Mouse (Mus musculus) olfactory bulb, adult 2 months (tissue): ENCODE results near the gene Trio. TPM values are rescaled to one million over a fixed set of nuclear protein-coding genes. Genes with fewer than 3 reads are reported as not detected.

Experiments
- H3K27ac ChIP-seq: fragments of 200-500 bp; 2 replicates; pipeline ENCODE4 v1.5.1; 2012; ENCODE audit warnings: low read depth, low read length; ENCODE audit not compliant: insufficient read depth
- H3K4me1 ChIP-seq: fragments of 200-500 bp; 2 replicates; pipeline ENCODE4 v1.6.1; 2012; ENCODE audit warnings: low read length; ENCODE audit not compliant: control insufficient read depth, insufficient read depth
- H3K4me3 ChIP-seq: fragments of 200-500 bp; 2 replicates; pipeline ENCODE4 v1.5.1; 2012; ENCODE audit warnings: mild to moderate bottlenecking, low read depth, low read length, moderate library complexity; ENCODE audit not compliant: insufficient read depth
- CTCF ChIP-seq: fragments of 200-500 bp; IDR thresholded peaks from 2 replicates; pipeline ENCODE4 v1.5.1; 2012; ENCODE audit warnings: low read depth, mild to moderate bottlenecking, low read length, moderate library complexity; ENCODE audit not compliant: insufficient read depth
- POLR2A ChIP-seq: fragments of 200-500 bp; IDR thresholded peaks from 2 replicates; pipeline ENCODE4 v1.6.1; 2012; ENCODE audit warnings: mild to moderate bottlenecking, low read depth, low read length, moderate library complexity; ENCODE audit not compliant: insufficient read depth
- WGBS: fragments of 180-500 bp; shearing (Covaris S2); methylation state at CpG from one replicate; pipeline ENCODE4 v1.1.7; 2018; 5-methylcytosine and 5-hydroxymethylcytosine counted together
- polyA plus RNA-seq: library from polyadenylated mRNA; stranded (reverse); fragments of >200 nt; gene quantifications from 2 replicates; pipeline ENCODE4 v1.2.4, GENCODE M21; 2012; ENCODE audit warnings: low replicate concordance; ENCODE audit not compliant: missing spikeins, insufficient read depth, insufficient read length

Gene Trio
- polyA plus RNA-seq, 1 experiment: 76.4 TPM

DNA sequence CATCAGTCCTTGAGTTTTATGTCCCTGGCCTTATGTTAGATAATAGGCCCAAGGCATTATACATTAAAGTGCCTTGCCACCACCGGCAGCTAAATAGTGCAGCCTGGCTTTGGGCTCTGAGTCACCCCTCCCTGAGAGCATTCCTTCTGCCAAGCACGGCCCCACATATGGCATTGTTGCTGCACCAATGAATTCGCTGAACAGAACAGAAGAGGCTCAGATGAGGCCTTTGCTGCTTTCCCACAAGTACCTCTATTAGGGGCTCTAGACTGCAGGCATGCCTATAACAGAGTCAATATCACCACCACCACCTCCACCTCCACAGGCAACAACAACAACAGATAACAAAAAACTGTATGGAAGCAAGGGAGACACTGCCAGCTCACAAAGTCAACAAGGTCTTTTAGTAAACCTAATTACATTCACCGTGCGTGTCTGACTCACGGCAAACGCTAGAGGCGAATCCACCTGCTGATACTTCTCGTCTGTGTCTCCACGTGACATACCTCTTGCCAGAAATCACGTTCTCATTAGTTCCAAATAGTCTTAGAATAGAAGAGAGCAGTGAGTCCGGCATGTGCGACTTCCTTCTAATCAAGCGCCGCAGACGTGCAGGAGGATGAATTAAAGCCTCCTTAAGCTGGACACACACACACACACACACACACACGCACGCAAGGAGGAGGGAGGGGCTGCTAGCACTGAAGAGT, 82.0 kb downstream of the Trio start:
- TF ChIP-seq CTCF (no peak), POLR2A (no peak)
- H3K27ac ChIP-seq: no peak overlapping the region
- H3K4me1 ChIP-seq: peaks cover 42% of the 10 kb centered on the region
- WGBS: 37% methylated on average over 18 of the region's 18 CpGs
- no peak overlapping the region for H3K4me3 ChIP-seq

DNA sequence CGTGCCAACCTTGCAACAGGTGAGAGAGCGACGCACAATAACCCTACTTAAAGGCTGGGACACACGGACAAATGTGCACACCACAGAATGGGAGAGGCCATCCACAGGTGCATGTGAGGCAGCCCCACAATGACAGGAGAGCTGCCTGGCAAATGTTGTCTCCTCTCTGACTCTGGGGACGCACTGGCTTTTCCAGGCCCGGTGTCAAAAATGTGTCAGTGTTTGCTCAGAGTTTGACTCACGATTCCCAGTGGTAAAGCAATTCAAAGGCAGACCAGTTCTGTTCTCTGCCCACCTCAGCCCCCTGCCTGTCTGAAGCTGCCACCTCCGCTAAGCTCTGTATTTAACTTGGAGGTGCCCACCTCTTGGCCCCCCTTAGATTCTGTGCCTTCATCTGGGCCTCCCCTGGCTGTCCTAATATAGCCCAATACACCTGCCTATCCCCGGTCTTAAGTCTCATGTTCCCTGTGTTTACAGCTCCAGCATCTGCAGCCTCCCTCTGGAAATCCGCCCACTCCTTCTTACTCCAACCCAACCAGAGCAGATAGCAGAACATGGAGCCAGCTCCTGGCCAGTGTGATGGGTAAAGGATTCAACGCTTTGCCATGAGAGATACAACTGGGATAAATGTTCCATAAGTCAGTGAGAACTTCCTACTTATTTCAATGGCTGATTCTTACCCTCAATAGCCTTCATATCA, 83.3 kb downstream of the Trio start:
- H3K4me1 ChIP-seq: peaks cover 53% of the 10 kb centered on the region
- no peak for TF ChIP-seq CTCF
- TF ChIP-seq POLR2A: no peak
- no peak overlapping the region for H3K27ac ChIP-seq
- H3K4me3 ChIP-seq: no peak overlapping the region
- WGBS: 76% methylated on average over 11 of the region's 11 CpGs

- Histone ChIP-seq H3K4me1 (peaks cover 56% of the 10 kb centered on the region), H3K4me3 (no peak overlapping the region), H3K27ac (no peak overlapping the region)
- WGBS: 78% methylated on average over 8 of the region's 8 CpGs
- TF ChIP-seq CTCF: no peak
- no peak for TF ChIP-seq POLR2A
Observed at GRCm38 (mm10) chr15:27941441-27941840, 84.2 kb downstream of the Trio start.

DNA sequence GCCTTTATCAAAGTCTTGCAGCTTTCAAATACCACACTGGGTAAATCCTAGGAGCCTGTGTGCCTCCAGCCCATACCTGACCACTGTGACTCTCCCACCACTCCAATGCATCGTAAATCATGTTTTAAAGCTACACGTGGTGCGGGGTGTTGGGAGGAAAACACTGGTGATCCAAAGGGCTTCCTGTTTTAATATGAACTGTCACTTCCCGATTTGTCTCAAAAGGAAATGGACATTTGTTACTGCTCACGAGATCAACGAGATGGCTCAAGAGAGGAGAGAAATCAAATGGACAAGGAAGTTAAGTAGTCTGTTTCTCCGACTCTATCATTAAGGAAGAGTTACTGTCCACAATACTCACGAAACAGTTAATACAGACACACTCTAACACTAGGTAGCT, 84.6 kb downstream of the Trio start:
- peaks cover 54% of the 10 kb centered on the region for H3K4me1 ChIP-seq
- 90% methylated on average over 8 of the region's 8 CpGs for WGBS
- TF ChIP-seq POLR2A: no peak
- TF ChIP-seq CTCF: no peak
- no peak overlapping the region for H3K4me3 ChIP-seq
- no peak overlapping the region for H3K27ac ChIP-seq

DNA sequence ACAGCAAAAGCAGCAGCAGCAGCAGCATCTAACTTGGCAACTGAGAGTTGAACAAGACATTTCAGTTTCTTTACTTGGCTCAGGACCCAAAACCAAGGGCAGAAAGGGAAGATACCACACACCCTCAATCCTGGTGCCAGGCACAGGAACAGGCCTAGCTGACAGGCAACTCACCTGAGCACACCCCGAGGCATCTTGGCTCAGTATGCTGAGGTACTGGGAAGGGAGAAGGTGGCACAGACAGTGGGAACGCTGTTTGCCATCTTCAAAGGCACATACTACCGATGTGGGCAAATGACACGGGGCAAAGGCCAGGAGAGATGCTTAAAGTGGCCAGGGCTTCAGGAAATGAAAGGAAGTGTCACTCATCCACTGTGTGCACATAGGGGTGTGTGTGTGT, 85.6 kb downstream of the Trio start:
- Histone ChIP-seq H3K4me3 (no peak overlapping the region), H3K4me1 (peaks cover 54% of the 10 kb centered on the region), H3K27ac (no peak overlapping the region)
- WGBS: 84% methylated on average over 4 of the region's 4 CpGs
- no peak for TF ChIP-seq CTCF
- no peak for TF ChIP-seq POLR2A

- no peak for TF ChIP-seq CTCF
- TF ChIP-seq POLR2A: no peak
- peaks cover 44% of the 10 kb centered on the region for H3K4me1 ChIP-seq
- H3K27ac ChIP-seq: no peak overlapping the region
- H3K4me3 ChIP-seq: no peak overlapping the region
- 62% methylated on average over 6 of the region's 6 CpGs for WGBS
Observed at GRCm38 (mm10) chr15:27938886-27939285, 86.8 kb downstream of the Trio start.

DNA sequence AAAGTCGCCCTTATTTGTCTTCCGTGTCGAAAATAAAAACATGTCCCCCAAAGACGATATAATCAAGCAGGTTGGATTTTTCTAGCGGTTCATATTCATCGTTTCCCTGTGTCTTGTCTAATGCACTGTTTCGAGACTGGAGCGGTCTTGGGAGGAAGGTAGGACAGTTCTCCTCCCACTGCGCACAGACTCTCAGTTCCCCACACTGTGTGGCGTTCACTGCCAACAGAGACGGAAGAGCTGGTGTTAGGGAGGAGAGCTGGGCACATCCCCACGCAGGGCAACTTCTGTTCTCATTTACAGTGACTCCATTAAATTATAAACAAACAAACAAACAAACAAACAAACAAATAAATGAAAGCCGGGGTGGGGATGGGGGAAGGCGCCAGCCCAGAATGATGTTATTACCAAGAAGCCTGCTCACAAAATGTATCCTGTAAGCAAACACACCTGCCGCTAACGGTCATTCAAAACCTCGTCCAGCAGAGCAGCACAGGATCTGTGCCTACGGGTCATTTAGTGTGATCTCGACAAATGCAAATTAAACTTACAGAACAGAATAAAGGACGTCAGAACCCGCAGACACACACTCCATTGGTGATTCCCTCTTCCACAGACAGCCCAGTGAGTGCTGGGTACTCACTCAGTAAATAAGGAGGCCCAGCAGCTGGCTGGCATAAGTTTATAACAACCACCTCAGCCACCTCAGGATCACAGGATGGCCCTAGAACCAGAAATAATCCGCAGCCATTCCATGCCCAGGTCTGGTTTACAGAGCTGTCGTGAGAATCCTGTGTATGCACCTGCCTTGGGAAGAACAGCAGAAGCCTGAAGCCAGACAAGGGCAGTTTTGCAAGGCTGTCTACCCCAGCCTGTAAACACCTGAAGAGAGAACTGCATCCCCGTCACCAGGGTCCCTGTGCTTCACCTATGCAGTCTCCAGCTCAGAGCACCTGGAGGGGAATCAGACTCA, 87.5 kb downstream of the Trio start:
- Histone ChIP-seq H3K27ac (peak overlapping the region; percentile 13), H3K4me3 (peak overlapping the region; percentile 26), H3K4me1 (peaks cover 40% of the 10 kb centered on the region)
- no peak for TF ChIP-seq CTCF
- no peak for TF ChIP-seq POLR2A
- 23% methylated on average over 24 of the region's 24 CpGs for WGBS

- Histone ChIP-seq H3K27ac (peak overlapping the region; percentile 13), H3K4me1 (peaks cover 36% of the 10 kb centered on the region), H3K4me3 (peak overlapping the region; percentile 26)
- TF ChIP-seq POLR2A (no peak; the same call in 1 of the 2 replicates), CTCF (no peak)
- WGBS: 10% methylated on average over 20 of the region's 20 CpGs
Observed at GRCm38 (mm10) chr15:27937003-27937860, 88.4 kb downstream of the Trio start.
